Mouse (Mus musculus): ENCODE measurements around the gene Nodal.

DNA sequence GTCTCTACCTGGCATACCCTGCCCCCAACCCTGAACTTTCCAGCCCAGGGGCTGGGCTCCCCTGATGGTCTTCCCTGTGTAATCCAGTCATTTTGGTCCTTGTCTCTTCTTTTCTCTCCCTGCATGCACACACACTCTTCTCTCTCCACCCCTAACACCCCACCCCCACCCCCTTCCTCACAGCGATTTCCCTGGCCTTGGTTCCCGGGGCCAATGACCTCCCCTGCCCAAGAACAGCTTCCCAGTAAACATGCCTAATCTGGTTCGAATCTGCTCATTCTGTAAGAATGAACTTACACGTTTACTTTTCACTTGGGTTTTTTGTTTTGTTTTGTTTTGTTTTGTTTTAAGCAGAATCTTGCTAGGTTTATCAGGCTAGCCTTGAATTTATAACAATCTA, 8.0 kb upstream of the Nodal start:
- TF ChIP-seq CTCF (IDR thresholded peaks at IDR 0.05; ENCODE audit: control insufficient read depth, insufficient read depth, insufficient read length) (no peak), MYOD1 (IDR thresholded peaks at IDR 0.05; ENCODE audit: control insufficient read depth, insufficient read length, low read depth) (no peak), USF1 (IDR thresholded peaks at IDR 0.05; ENCODE audit: low read depth) (no peak)

Measured in C2C12 (cell line).